Mouse (Mus musculus) heart, adult 2 months (tissue): ENCODE measurements around the gene Otub1.

Experiments
- CTCF ChIP-seq: fragments of 200-600 bp; IDR thresholded peaks from 2 replicates; pipeline ENCODE4 v1.8.1; 2022; ENCODE audit warnings: antibody characterized with exemption, mild to moderate bottlenecking, moderate library complexity
- POLR2A ChIP-seq: fragments of 200-500 bp; IDR thresholded peaks from 2 replicates; pipeline ENCODE4 v1.6.1; 2011; ENCODE audit warnings: mild to moderate bottlenecking, low read depth, low read length, control low read depth; ENCODE audit not compliant: insufficient read depth

DNA sequence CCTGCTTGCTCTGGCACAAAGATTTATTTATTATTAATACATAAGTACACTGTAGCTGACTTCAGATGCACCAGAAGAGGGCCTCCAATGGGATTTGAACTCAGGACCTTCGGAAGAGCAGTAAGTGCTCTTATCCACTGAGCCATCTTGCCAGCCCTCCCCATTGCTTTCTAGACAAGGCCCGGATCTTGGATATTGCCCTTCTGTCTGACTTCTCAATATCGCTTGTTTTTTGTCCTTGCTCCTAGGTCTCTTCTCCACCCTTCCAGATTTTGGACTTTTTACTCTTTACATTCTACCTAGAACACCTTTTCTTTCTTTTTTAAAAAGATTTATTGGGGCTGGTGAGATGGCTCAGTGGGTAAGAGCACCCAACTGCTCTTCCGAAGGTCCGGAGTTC lies 12.6 kb upstream of the Otub1 start:
- TF ChIP-seq CTCF (no peak), POLR2A (no peak)
